Mouse (Mus musculus) midbrain, embryonic 12.5 days (tissue): ENCODE measurements around the gene Hyal5. TPM values are rescaled to one million over a fixed set of nuclear protein-coding genes. Genes with fewer than 3 reads are reported as not detected.

Source experiments
- polyA plus RNA-seq: library from polyadenylated mRNA; unstranded; fragments of >200 nt; fragmentation: Nextera tagmentation; extraction: Ambion mirVana; gene quantifications from 2 replicates; pipeline ENCODE4 v1.2.1, GENCODE M21; 2016

Hyal5 gene
- polyA plus RNA-seq, 1 experiment from 2014 or later, result not detected

Other genes with a start within 250 kb of the Hyal5 start
- 72.9 and 76.2 TPM in 2 replicates for gene Wasl, start 193.0 kb upstream of the Hyal5 start, polyA plus RNA-seq
- gene Hyal6, start 124.8 kb upstream of the Hyal5 start, polyA plus RNA-seq, result not detected in 2 replicates
- not detected in 2 replicates for gene Hyal4, start 109.7 kb upstream of the Hyal5 start, polyA plus RNA-seq
- gene Spam1, start 66.8 kb upstream of the Hyal5 start, polyA plus RNA-seq, result not detected in 2 replicates
- 1.9 and 2.5 TPM in 2 replicates for gene Tmem229a, start 98.3 kb downstream of the Hyal5 start, polyA plus RNA-seq